9 mouse cellular contexts compared by ENCODE assay signal in genomic region chr12:95631029-95631428, GRCm38 (mm10).
DNase-seq lines count a peak whose midpoint lies in the region; ATAC-seq and TF ChIP-seq lines count a peak whose summit lies in the region.
"Had no signal": no experiment of that assay in that cellular context is flagged by ENCODE, and none has a peak within 500 bp of the region (broad histone marks: within the 10 kb centered on the region; RNA-seq: fewer than 3 reads in every experiment).

No protein-coding gene starts in this region.

- no peak overlapping the region for H3K9ac ChIP-seq in midbrain, postnatal 0 days (replicated peaks; ENCODE audit: low read length, poor library complexity, severe bottlenecking)
- H3K9ac ChIP-seq: liver, embryonic 14.5 days had no signal

- H3K27me3 ChIP-seq in midbrain, postnatal 0 days (ENCODE audit: insufficient read depth, low read length): no peaks in the 10 kb centered on the region

- peak; percentile 5 to 9 for DNase-seq in kidney, postnatal 36 days
- DNase-seq in kidney, adult 11 months: no peak
- DNase-seq in adrenal gland, postnatal 25 days: peak; percentile 24
- DNase-seq in heart, postnatal 4 days: peak; percentile 32
- peak; percentile 1 for DNase-seq in ovary, postnatal 10 days (ENCODE audit: low spot score)
- DNase-seq in neural tube, embryonic 10.5 days (ENCODE audit: extremely low spot score, low spot score): no peak
- no peak for DNase-seq in embryo, embryonic 11 days
- no peak for DNase-seq in midbrain, postnatal 0 days (ENCODE audit: low spot score)

- TF ChIP-seq CTCF in midbrain, postnatal 0 days (IDR thresholded peaks at IDR 0.05): no peak

- H3K4me3 ChIP-seq in midbrain, postnatal 0 days (ENCODE audit: low read depth, low read length): no peak overlapping the region

- no peak for ATAC-seq in midbrain, postnatal 0 days (ENCODE audit: low FRiP score)

- no peaks in the 10 kb centered on the region for H3K36me3 ChIP-seq in midbrain, postnatal 0 days (ENCODE audit: insufficient read depth, low read length)

- H3K27ac ChIP-seq in midbrain, postnatal 0 days (ENCODE audit: low read depth, low read length): no peak overlapping the region
- H3K27ac ChIP-seq: liver, embryonic 14.5 days had no signal

- H3K9me3 ChIP-seq in midbrain, postnatal 0 days (ENCODE audit: low read length): no peaks in the 10 kb centered on the region

- H3K4me1 ChIP-seq in midbrain, postnatal 0 days (ENCODE audit: insufficient read depth, low read length): no peaks in the 10 kb centered on the region

- 80% methylated on average over 1 of the region's 1 CpGs for WGBS in midbrain, postnatal 0 days

- no peak overlapping the region for H3K4me2 ChIP-seq in midbrain, postnatal 0 days (ENCODE audit: low read depth, low read length, poor library complexity, severe bottlenecking)

Comparison
In these comparisons a context has a peak if more than half of its experiments do, and no peak if none do; other contexts are left out.
1. DNase-seq: peak in kidney, postnatal 36 days (2 of 2), adrenal gland, postnatal 25 days (single experiment), heart, postnatal 4 days (single experiment) and ovary, postnatal 10 days (single experiment); none in kidney, adult 11 months (single experiment), neural tube, embryonic 10.5 days (single experiment), embryo, embryonic 11 days (single experiment) and midbrain, postnatal 0 days (single experiment).